Mouse (Mus musculus) ovary, postnatal 36 days (tissue): ENCODE results near the gene Nans.

ENCODE experiments used
- DNase-seq: peaks from one replicate; pipeline ENCODE4 v3.0.0; 2022; ENCODE audit warnings: low spot score, mixed read lengths

The Nans gene

GRCm38 (mm10) chr4:46532926-46533325 is 43.9 kb downstream of the Nans start:
- no peak for DNase-seq

GRCm38 (mm10) chr4:46533934-46534720 is 45.1 kb downstream of the Nans start:
- no peak for DNase-seq

GRCm38 (mm10) chr4:46535094-46535830 is 46.2 kb downstream of the Nans start:
- no peak for DNase-seq

GRCm38 (mm10) chr4:46535840-46536361 is 46.9 kb downstream of the Nans start, which contains the start of gene Trim14:
TSS of gene Trim14 (minus strand) at chr4:46536141.
- peak; percentile 41 for DNase-seq

- no peak for DNase-seq
These were observed 50.1 kb downstream of the Nans start for GRCm38 (mm10) chr4:46539167-46539566.

GRCm38 (mm10) chr4:46541707-46542106 is 52.7 kb downstream of the Nans start:
- no peak for DNase-seq

GRCm38 (mm10) chr4:46543366-46544050 is 54.5 kb downstream of the Nans start:
- DNase-seq, result no peak

GRCm38 (mm10) chr4:46544313-46544712 is 55.3 kb downstream of the Nans start:
- no peak for DNase-seq

GRCm38 (mm10) chr4:46545498-46545897 is 56.5 kb downstream of the Nans start:
- no peak for DNase-seq

GRCm38 (mm10) chr4:46546709-46547108 is 57.7 kb downstream of the Nans start:
- DNase-seq, result no peak

- DNase-seq, result no peak
These were observed 60.9 kb downstream of the Nans start for GRCm38 (mm10) chr4:46549979-46550378.

GRCm38 (mm10) chr4:46550406-46550805 is 61.4 kb downstream of the Nans start:
- DNase-seq, result no peak
